Mouse (Mus musculus): ENCODE measurements at regions not wholly inside any gene's neighbourhood (a gene's known extent, or its start where the extent isn't known, plus 50 kb on each side); places are given as distances from the start of the nearest gene placed in this dataset.

DNA sequence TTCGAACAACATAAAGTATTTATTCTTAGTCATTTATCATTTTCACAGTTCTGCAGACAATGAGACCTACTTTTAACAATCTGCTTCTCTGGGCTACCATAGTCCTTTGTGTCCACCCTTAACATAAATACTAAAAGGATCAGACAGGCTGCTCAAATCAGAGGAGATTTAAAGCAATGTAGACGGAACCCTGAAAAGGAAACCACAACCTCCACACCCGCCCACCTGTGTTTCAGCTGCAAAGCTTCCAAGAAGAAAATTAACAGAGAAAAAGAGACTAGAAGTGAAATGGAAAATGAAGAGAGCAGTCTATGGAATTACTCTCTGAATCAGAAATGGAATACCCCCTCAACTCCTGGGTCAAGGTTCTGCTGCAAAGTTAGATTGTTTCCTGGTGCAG is 2678.7 kb upstream of the Gm7489 start:
- no peak for ATAC-seq (replicated peaks)
- 51% methylated on average over 3 of the region's 3 CpGs for WGBS
- no peak overlapping the region for H3K4me3 ChIP-seq
- no peaks in the 10 kb centered on the region for H3K4me1 ChIP-seq
- H3K27me3 ChIP-seq, result no peaks in the 10 kb centered on the region
- H3K27ac ChIP-seq (replicated peaks), result no peak overlapping the region
- no peaks in the 10 kb centered on the region for H3K36me3 ChIP-seq
- no peak overlapping the region for H3K4me2 ChIP-seq (replicated peaks)
- H3K9ac ChIP-seq (replicated peaks), result no peak overlapping the region
- H3K9me3 ChIP-seq, result no peaks in the 10 kb centered on the region

DNA sequence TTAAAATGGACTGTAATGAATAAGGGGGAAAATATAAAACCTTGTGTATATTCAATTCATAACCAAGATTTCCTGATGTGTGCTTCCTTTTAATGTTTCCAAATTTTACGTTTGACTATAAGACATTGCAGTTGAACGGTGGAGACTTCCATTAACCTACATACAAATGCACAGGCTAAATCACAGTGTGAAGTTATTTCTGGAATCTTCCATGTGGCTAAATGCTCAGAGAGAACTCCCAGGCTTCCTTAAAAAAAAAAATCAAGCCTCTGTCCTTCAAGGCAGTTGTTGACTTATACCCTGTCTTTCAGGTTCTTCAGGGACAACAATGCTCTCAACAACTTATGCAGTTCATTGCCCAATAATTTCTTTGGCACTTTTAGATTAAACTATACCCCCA is 2677.9 kb upstream of the Gm7489 start:
- H3K36me3 ChIP-seq, result no peaks in the 10 kb centered on the region
- no peaks in the 10 kb centered on the region for H3K4me1 ChIP-seq
- WGBS, result 75% methylated on average over 2 of the region's 2 CpGs
- no peak overlapping the region for H3K9ac ChIP-seq (replicated peaks)
- H3K9me3 ChIP-seq, result no peaks in the 10 kb centered on the region
- H3K27ac ChIP-seq (replicated peaks), result no peak overlapping the region
- no peak for ATAC-seq (replicated peaks)
- H3K4me3 ChIP-seq, result no peak overlapping the region
- no peak overlapping the region for H3K4me2 ChIP-seq (replicated peaks)
- H3K27me3 ChIP-seq, result no peaks in the 10 kb centered on the region

DNA sequence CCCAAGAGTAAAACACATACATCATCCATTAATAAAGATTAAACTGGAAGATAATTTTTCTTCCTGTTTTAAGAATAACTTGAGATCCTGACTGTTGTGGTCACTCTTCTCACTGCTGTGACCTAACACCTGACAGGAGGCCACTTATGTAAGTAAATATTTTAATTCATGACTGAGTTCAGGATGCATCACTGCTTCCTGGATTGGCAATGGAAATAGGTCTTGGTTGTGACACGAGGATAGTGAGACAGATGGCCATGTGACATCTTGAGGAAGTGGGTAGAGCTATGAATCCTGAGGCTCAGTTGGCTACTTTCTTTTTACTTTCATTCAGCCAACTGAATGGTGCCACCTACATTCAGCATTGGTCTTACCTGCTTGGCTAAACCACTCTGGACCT is 2649.8 kb upstream of the Gm7489 start:
- H3K27ac ChIP-seq (replicated peaks), result no peak overlapping the region
- no peaks in the 10 kb centered on the region for H3K9me3 ChIP-seq
- H3K36me3 ChIP-seq, result no peaks in the 10 kb centered on the region
- H3K4me3 ChIP-seq, result no peak overlapping the region
- no peak for ATAC-seq (replicated peaks)
- no peak overlapping the region for H3K9ac ChIP-seq (replicated peaks)
- 77% methylated on average over 1 of the region's 1 CpGs for WGBS
- H3K4me2 ChIP-seq (replicated peaks), result no peak overlapping the region
- no peaks in the 10 kb centered on the region for H3K4me1 ChIP-seq
- H3K27me3 ChIP-seq, result no peaks in the 10 kb centered on the region

DNA sequence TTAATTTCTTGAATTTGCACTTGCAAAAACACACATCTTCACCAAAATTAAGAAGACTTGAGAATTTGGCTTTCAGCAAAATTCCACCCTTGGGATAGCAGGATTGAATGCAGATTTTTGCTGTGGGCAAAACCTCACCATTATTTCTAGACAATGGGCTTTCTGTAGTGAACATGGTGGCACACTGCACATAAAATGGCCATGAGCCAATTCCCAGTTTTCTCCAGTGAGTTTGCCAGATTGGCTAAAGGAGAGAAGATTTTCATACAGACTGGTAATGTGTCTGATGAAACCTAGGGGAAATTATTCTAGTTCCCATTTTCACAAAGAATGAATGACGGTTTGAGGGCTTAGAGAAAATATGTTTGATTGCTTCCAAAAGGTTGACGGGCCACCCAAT is 2640.1 kb upstream of the Gm7489 start:
- 91% methylated on average over 2 of the region's 2 CpGs for WGBS
- H3K4me2 ChIP-seq (replicated peaks), result no peak overlapping the region
- ATAC-seq (replicated peaks), result no peak

DNA sequence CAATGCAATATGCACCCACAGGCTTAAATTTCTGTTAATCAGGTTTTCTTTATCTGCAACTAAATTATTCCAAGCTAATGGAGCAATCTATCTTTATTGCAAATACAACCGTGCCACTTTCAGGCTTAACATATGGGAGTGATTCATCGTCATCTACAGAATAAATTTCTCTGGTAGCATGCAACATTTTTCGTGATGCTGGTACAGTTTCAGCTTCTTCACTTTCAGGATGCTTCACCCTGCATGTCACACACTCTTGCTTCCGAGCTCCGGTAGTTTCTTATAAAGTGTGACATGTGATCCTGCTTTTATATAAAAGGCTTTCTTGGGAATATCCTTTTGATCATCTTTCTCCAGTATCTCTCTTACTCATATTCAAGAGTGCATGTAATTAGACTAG is 2637.4 kb upstream of the Gm7489 start:
- no peak overlapping the region for H3K9ac ChIP-seq (replicated peaks)
- H3K4me1 ChIP-seq, result no peaks in the 10 kb centered on the region
- ATAC-seq (replicated peaks), result no peak
- no peaks in the 10 kb centered on the region for H3K36me3 ChIP-seq
- H3K4me3 ChIP-seq, result no peak overlapping the region
- no peak overlapping the region for H3K27ac ChIP-seq (replicated peaks)
- no peak overlapping the region for H3K4me2 ChIP-seq (replicated peaks)
- WGBS, result 70% methylated on average over 5 of the region's 5 CpGs
- no peaks in the 10 kb centered on the region for H3K27me3 ChIP-seq
- H3K9me3 ChIP-seq, result no peaks in the 10 kb centered on the region

More for the DNA sequence above, 2640.1 kb upstream of the Gm7489 start:
- Histone ChIP-seq H3K27ac (replicated peaks) (no peak overlapping the region), H3K9me3 (no peaks in the 10 kb centered on the region), H3K4me1 (no peaks in the 10 kb centered on the region), H3K27me3 (no peaks in the 10 kb centered on the region), H3K36me3 (no peaks in the 10 kb centered on the region), H3K4me3 (no peak overlapping the region), H3K9ac (replicated peaks) (no peak overlapping the region)

DNA sequence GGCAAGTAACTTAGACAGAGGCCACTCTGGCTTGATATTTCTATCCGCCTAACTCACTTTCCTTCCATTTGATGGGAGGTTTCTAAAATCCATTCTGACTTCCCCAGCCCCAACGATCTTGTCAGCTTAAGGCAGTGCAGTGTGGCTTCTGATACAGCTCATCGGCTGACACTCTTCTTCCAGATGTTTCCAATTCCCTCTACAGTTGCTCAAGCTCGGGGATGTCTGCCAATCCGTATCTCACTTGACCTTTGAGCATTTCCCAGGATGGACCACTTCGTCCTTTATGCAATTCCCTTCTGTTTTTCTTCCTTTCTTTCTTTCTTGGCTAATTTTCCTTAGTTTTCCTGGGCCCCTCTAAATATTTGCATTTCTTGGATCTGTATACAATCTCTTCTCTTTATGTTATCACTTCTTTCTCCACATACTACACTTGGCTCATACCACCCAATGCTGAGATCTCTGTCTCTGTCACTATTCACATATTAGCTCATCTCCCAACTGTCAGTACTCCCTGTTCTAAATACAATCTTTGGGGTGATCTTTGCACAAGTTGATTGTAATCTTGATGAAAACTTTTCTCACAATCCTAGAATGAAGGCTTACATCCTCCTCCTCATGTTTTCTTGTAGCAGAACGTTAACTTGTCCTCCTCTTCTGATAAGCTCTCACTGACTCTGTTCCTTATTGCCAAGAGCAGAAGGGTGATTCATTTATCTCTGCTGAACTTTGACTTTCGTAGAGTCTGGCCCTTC is 2636.5 kb upstream of the Gm7489 start:
- no peak overlapping the region for H3K4me3 ChIP-seq
- H3K9ac ChIP-seq (replicated peaks), result no peak overlapping the region
- H3K27me3 ChIP-seq, result no peaks in the 10 kb centered on the region
- 91% methylated on average over 8 of the region's 8 CpGs for WGBS
- H3K9me3 ChIP-seq, result no peaks in the 10 kb centered on the region
- ATAC-seq (replicated peaks), result no peak
- no peaks in the 10 kb centered on the region for H3K36me3 ChIP-seq
- no peaks in the 10 kb centered on the region for H3K4me1 ChIP-seq
- H3K27ac ChIP-seq (replicated peaks), result no peak overlapping the region
- H3K4me2 ChIP-seq (replicated peaks), result no peak overlapping the region

DNA sequence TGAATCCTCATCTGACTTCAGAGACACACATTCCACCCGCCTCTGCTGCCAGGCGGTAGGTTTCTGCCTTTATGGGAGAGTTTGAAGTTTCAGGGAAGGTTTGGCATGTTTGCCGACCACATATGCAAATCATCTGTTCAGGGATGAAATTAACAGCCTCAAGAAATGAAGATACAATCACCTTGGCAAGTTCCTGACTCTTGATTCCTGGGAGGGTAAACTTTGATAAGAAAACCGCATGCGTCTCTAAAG is 2636.0 kb upstream of the Gm7489 start:
- 92% methylated on average over 5 of the region's 5 CpGs for WGBS
- no peak overlapping the region for H3K27ac ChIP-seq (replicated peaks)

DNA sequence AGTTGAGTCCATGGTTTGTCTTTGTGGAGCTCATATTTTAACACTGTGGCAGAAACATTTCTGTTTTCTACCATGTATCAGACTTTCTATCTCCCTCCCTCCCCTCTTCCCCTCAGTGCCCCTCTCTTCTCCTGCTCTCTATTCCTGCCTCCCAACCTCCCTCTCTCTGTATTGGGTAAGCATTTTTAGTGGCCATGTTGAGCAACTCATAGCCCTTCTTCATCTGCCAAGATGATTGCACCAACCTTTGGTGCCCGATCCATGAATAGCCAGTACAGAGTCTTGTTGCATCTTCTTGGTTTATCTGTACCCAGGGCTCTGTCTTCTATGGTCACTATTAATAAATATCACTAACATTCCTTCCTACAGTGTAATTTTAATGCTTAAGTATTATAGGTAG is 2630.6 kb upstream of the Gm7489 start:
- H3K9ac ChIP-seq (replicated peaks), result no peak overlapping the region
- 96% methylated on average over 1 of the region's 1 CpGs for WGBS
- no peaks in the 10 kb centered on the region for H3K36me3 ChIP-seq
- H3K4me2 ChIP-seq (replicated peaks), result no peak overlapping the region
- H3K9me3 ChIP-seq, result no peaks in the 10 kb centered on the region
- no peak overlapping the region for H3K4me3 ChIP-seq
- ATAC-seq (replicated peaks), result no peak
- no peak overlapping the region for H3K27ac ChIP-seq (replicated peaks)
- H3K4me1 ChIP-seq, result no peaks in the 10 kb centered on the region
- no peaks in the 10 kb centered on the region for H3K27me3 ChIP-seq

More for the DNA sequence above, 2636.0 kb upstream of the Gm7489 start:
- no peak for ATAC-seq (replicated peaks)
- no peaks in the 10 kb centered on the region for H3K9me3 ChIP-seq
- no peak overlapping the region for H3K9ac ChIP-seq (replicated peaks)
- no peak overlapping the region for H3K4me2 ChIP-seq (replicated peaks)
- H3K36me3 ChIP-seq, result no peaks in the 10 kb centered on the region
- H3K27me3 ChIP-seq, result no peaks in the 10 kb centered on the region
- no peaks in the 10 kb centered on the region for H3K4me1 ChIP-seq
- no peak overlapping the region for H3K4me3 ChIP-seq

DNA sequence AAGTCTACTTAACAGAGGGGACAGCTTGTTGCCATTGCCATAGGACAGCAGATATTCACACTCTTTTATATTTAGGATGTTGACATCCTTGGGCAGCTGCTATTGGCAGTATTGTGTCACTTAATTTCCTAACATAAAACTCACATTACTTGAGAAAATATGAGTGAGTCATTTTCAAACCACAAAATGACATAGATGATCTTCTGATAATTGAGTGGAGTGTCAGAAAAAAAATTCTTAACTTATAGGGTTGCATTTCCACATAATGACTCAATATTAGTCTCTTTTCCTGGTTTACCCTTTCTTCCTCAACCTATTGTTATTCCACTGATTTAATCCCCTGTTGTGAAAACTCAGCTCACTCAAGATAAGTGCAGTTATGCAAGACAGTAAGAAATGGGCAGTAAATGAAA is 2629.5 kb upstream of the Gm7489 start:
- no peak for ATAC-seq (replicated peaks)
- Histone ChIP-seq H3K9me3 (no peaks in the 10 kb centered on the region), H3K9ac (replicated peaks) (no peak overlapping the region), H3K4me3 (no peak overlapping the region), H3K36me3 (no peaks in the 10 kb centered on the region), H3K27ac (replicated peaks) (no peak overlapping the region), H3K4me1 (no peaks in the 10 kb centered on the region), H3K4me2 (replicated peaks) (no peak overlapping the region), H3K27me3 (no peaks in the 10 kb centered on the region)

DNA sequence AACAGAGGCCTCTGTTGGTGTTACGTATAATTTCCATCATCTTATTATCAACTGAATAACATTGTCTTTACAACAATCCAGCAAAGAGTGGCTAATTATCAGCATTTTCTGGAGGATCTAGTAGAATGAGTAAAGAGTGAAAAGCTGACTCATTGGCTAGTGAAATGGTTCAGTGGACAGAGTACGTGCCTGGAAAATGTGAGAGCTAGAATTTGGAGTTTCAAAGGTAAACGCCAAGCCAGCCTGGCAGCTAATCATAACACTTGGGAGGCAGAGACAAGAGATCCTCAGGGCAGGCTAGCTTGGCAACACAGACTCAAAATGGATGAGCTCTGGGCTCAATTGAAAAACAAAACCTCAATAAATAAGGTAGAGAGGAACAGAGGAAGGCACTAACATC is 2628.0 kb upstream of the Gm7489 start:
- no peaks in the 10 kb centered on the region for H3K27me3 ChIP-seq
- H3K27ac ChIP-seq (replicated peaks), result no peak overlapping the region
- no peaks in the 10 kb centered on the region for H3K9me3 ChIP-seq
- no peak for ATAC-seq (replicated peaks)
- WGBS, result 60% methylated on average over 3 of the region's 3 CpGs
- H3K36me3 ChIP-seq, result no peaks in the 10 kb centered on the region
- H3K9ac ChIP-seq (replicated peaks), result no peak overlapping the region
- H3K4me1 ChIP-seq, result no peaks in the 10 kb centered on the region
- no peak overlapping the region for H3K4me2 ChIP-seq (replicated peaks)
- H3K4me3 ChIP-seq, result no peak overlapping the region

DNA sequence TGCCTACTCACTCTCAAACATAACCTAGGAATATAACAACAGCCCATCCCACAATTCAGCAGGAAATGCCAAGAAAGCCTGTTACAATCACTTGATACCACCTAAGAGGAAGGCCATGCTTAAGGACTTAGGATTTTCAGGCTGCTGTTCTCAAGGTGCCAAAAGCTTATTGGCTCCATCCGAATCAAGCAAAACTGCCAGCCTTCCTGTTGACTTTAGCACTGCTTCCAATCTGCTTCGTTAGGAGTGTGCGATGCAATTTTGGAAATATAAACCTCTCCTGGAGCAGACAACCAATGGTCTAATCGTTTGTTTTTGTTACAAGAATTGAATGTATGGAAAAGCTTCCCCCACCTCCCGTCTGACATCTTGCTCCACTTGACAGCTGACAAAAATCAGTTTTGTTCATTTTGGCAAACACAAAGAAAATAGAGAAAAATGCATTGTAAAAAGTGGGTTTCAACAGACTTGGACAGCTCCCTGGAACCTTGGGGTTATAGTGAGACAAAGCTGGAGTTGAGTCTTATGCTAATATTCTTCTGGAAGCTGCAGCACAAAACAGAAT is 2620.0 kb upstream of the Gm7489 start:
- no peaks in the 10 kb centered on the region for H3K9me3 ChIP-seq
- H3K4me1 ChIP-seq, result 0 out of 2 replicates have a peak, but pooled peaks cover 7% of the 10 kb centered on the region
- H3K27me3 ChIP-seq, result no peaks in the 10 kb centered on the region
- no peak overlapping the region for H3K4me3 ChIP-seq
- no peaks in the 10 kb centered on the region for H3K36me3 ChIP-seq
- H3K27ac ChIP-seq (replicated peaks), result no peak overlapping the region
- H3K4me2 ChIP-seq (replicated peaks), result no peak overlapping the region
- H3K9ac ChIP-seq (replicated peaks), result no peak overlapping the region
- WGBS, result 42% methylated on average over 5 of the region's 5 CpGs
- no peak for ATAC-seq (replicated peaks)

DNA sequence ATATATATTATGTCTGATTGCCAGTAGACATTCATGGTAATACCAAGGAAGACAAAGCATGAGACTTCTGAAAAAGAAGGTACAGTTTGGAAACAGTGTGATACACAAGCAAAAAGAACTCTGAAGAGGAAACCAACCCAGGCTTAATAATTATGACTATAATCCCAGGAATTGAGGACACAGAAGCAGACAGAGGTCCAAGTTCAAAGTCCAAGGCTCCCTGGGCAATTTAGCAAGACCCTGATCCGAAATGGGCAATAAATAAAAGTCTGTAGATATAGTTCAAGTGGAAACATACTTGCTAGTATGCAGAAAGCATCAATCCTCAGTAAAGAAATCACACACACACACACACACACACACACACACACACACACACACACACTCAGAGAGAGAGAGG is 2618.7 kb upstream of the Gm7489 start:
- no peak overlapping the region for H3K4me3 ChIP-seq

DNA sequence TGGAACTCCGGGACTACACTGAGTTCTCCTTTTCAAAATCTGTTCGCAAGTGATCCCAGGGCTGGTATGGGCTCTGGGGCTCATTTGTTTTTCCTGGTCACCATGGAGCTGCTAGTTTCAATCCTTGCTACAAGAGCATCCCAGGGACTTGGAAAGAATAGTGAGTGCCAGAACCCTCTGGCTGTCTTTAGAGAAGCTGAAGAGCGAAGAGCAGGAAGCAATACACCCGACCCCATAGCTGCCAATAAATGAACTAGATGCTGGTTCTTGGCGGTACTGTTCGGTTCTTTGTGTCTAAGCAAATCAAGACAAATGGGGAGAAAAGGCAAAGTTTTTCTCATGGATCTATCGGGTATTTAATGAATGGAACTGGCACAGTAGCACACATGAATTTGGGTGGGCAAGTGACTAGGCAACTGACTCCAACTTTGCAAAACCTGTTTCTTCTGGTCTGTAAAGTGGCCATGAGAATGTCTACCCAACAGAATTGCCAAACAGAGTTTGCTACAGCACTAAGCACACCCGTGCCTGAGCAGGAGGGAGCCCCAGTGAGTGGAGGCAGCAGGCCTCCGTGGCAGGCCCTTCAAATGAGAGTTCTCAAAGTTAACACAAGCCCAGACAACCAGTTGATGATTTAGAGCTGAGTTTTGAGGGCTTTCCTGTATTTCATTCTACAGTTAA is 2612.9 kb upstream of the Gm7489 start:
- Histone ChIP-seq H3K4me2 (replicated peaks) (no peak overlapping the region), H3K9ac (replicated peaks) (no peak overlapping the region), H3K4me3 (no peak overlapping the region), H3K27me3 (no peaks in the 10 kb centered on the region), H3K36me3 (no peaks in the 10 kb centered on the region), H3K4me1 (no peaks in the 10 kb centered on the region), H3K9me3 (no peaks in the 10 kb centered on the region), H3K27ac (replicated peaks) (no peak overlapping the region)
- ATAC-seq (replicated peaks), result no peak
- 84% methylated on average over 9 of the region's 9 CpGs for WGBS

More for the DNA sequence above, 2618.7 kb upstream of the Gm7489 start:
- H3K9ac ChIP-seq (replicated peaks), result no peak overlapping the region
- WGBS, result 60% methylated on average over 1 of the region's 1 CpGs
- no peaks in the 10 kb centered on the region for H3K9me3 ChIP-seq
- no peak overlapping the region for H3K4me2 ChIP-seq (replicated peaks)
- ATAC-seq (replicated peaks), result no peak
- no peaks in the 10 kb centered on the region for H3K36me3 ChIP-seq
- no peak overlapping the region for H3K27ac ChIP-seq (replicated peaks)
- H3K27me3 ChIP-seq, result no peaks in the 10 kb centered on the region
- 0 out of 2 replicates have a peak, but pooled peaks cover 7% of the 10 kb centered on the region for H3K4me1 ChIP-seq
